In genomic region chr9:58169426-58169825, GRCm38 (mm10) we compare ENCODE assay signal across 23 mouse cellular contexts. TPM values are rescaled to one million over a fixed set of nuclear protein-coding genes. Genes with fewer than 3 reads are reported as not detected.
DNase-seq lines count a peak whose midpoint lies in the region; ATAC-seq and TF ChIP-seq lines count a peak whose summit lies in the region.
"Had no signal": no experiment of that assay in that cellular context is flagged by ENCODE, and none has a peak within 500 bp of the region (broad histone marks: within the 10 kb centered on the region; RNA-seq: fewer than 3 reads in every experiment).

No protein-coding gene starts in this region.

- 0 out of 2 replicates have a peak, but pooled peaks cover 2% of the 10 kb centered on the region for H3K4me1 ChIP-seq in forebrain, embryonic 14.5 days (ENCODE audit: control insufficient read depth, insufficient read depth, low read length)
- peaks cover 9% of the 10 kb centered on the region for H3K4me1 ChIP-seq in forebrain, embryonic 12.5 days
- H3K4me1 ChIP-seq in forebrain, postnatal 0 days (ENCODE audit: insufficient read depth), result no peaks in the 10 kb centered on the region

- H3K4me2 ChIP-seq in forebrain, embryonic 14.5 days (ENCODE audit: low read length), result no peak overlapping the region
- H3K4me2 ChIP-seq in forebrain, embryonic 12.5 days, result no peak overlapping the region
- H3K4me2 ChIP-seq in forebrain, postnatal 0 days (ENCODE audit: low read depth), result no peak overlapping the region
- H3K4me2 ChIP-seq: hindbrain, embryonic 12.5 days had no signal

- H3K9ac ChIP-seq in forebrain, embryonic 14.5 days (ENCODE audit: low read length), result no peak overlapping the region
- H3K9ac ChIP-seq in forebrain, embryonic 12.5 days, result no peak overlapping the region
- no peak overlapping the region for H3K9ac ChIP-seq in forebrain, postnatal 0 days
- H3K9ac ChIP-seq: hindbrain, embryonic 12.5 days had no signal

- no peaks in the 10 kb centered on the region for H3K9me3 ChIP-seq in forebrain, embryonic 14.5 days (replicated peaks; ENCODE audit: control insufficient read depth, low read length)
- no peaks in the 10 kb centered on the region for H3K9me3 ChIP-seq in forebrain, embryonic 12.5 days
- H3K9me3 ChIP-seq in forebrain, postnatal 0 days (ENCODE audit: low read length), result 0 out of 2 replicates have a peak, but pooled peaks cover 7% of the 10 kb centered on the region
- H3K9me3 ChIP-seq: hindbrain, embryonic 12.5 days had no signal

- no peaks in the 10 kb centered on the region for H3K36me3 ChIP-seq in forebrain, embryonic 14.5 days (ENCODE audit: control insufficient read depth, insufficient read depth, low read length)
- no peaks in the 10 kb centered on the region for H3K36me3 ChIP-seq in forebrain, embryonic 12.5 days (replicated peaks)
- H3K36me3 ChIP-seq in forebrain, postnatal 0 days (ENCODE audit: insufficient read depth), result no peaks in the 10 kb centered on the region
- H3K36me3 ChIP-seq: hindbrain, embryonic 12.5 days had no signal

- no peak for TF ChIP-seq POLR2A in brain, embryonic 14.5 days (IDR thresholded peaks at IDR 0.05; ENCODE audit: borderline replicate concordance, extremely low read depth, insufficient read depth, insufficient read length, poor library complexity, severe bottlenecking)

- DNase-seq in forebrain, embryonic 14.5 days (ENCODE audit: low spot score), result peak; percentile 57
- DNase-seq in brain, adult 2 months (ENCODE audit: low read depth, low spot score), result peak; percentile 61
- peak; percentile 69 for DNase-seq in brain, embryonic 14.5 days (ENCODE audit: low read depth)
- DNase-seq in forebrain, postnatal 0 days, result peak; percentile 59
- no peak for DNase-seq in frontal cortex, postnatal 10 days (ENCODE audit: low spot score in 2 of 2)
- no peak for DNase-seq in thymus, postnatal 25 days
- no peak for DNase-seq in lung, postnatal 10 days
- DNase-seq: adrenal gland, adult 2 months; adrenal gland, postnatal 25 days; cerebellum, adult 11-12 months; cerebellum, adult 9-10 months; cerebellum, postnatal 36 days; gastrocnemius, adult 2 months; gastrocnemius, postnatal 25 days; heart, adult 11 months; heart, postnatal 10 days; heart, postnatal 4 days had no signal

- no peaks in the 10 kb centered on the region for H3K27me3 ChIP-seq in forebrain, embryonic 14.5 days (replicated peaks; ENCODE audit: control insufficient read depth, insufficient read depth, low read length)
- no peaks in the 10 kb centered on the region for H3K27me3 ChIP-seq in forebrain, embryonic 12.5 days
- no peaks in the 10 kb centered on the region for H3K27me3 ChIP-seq in forebrain, postnatal 0 days (ENCODE audit: insufficient read depth, low read length)
- H3K27me3 ChIP-seq: hindbrain, embryonic 12.5 days had no signal

- no peak for TF ChIP-seq CTCF in brain, embryonic 14.5 days (IDR thresholded peaks at IDR 0.05; ENCODE audit: borderline replicate concordance, extremely low read depth, insufficient read depth, insufficient read length)
- no peak for TF ChIP-seq CTCF in forebrain, postnatal 0 days (IDR thresholded peaks at IDR 0.05; ENCODE audit: low read depth)

- no peak overlapping the region for H3K27ac ChIP-seq in forebrain, embryonic 14.5 days (ENCODE audit: low read depth, low read length)
- H3K27ac ChIP-seq in forebrain, embryonic 12.5 days, result no peak overlapping the region
- H3K27ac ChIP-seq in forebrain, postnatal 0 days (ENCODE audit: low read depth, low read length), result no peak overlapping the region; the same call in 1 of the 2 replicates
- H3K27ac ChIP-seq: gastrocnemius, adult 2 months; hindbrain, embryonic 12.5 days had no signal

- no peak overlapping the region for H3K4me3 ChIP-seq in forebrain, embryonic 14.5 days (ENCODE audit: low read depth, low read length)
- H3K4me3 ChIP-seq in forebrain, embryonic 12.5 days (replicated peaks), result no peak overlapping the region
- no peak overlapping the region for H3K4me3 ChIP-seq in forebrain, postnatal 0 days (ENCODE audit: low read depth, low read length)
- H3K4me3 ChIP-seq: gastrocnemius, adult 2 months; hindbrain, embryonic 12.5 days had no signal

- ATAC-seq in forebrain, embryonic 14.5 days, result no peak
- ATAC-seq in forebrain, embryonic 12.5 days (ENCODE audit: low FRiP score), result no peak
- ATAC-seq in forebrain, postnatal 0 days, result peak; percentile 71
- ATAC-seq: hindbrain, embryonic 16.5 days; inflammation-experienced regulatory T-cells, adult 6 months; intestine, postnatal 0 days had no signal

- 73% methylated on average over 6 of the region's 6 CpGs for WGBS in forebrain, embryonic 14.5 days
- WGBS in forebrain, embryonic 12.5 days, result 88% methylated on average over 6 of the region's 6 CpGs
- 47% methylated on average over 6 of the region's 6 CpGs for WGBS in forebrain, postnatal 0 days

RNA-seq across cellular contexts. Expression of gene Islr, which starts 34.7 kb away (rescaled TPM):
- 13.5 and 20.1 TPM in 2 replicates for polyA plus RNA-seq in forebrain, embryonic 14.5 days (2014; fragmentation: Nextera tagmentation; extraction: Ambion mirVana)
- polyA plus RNA-seq in forebrain, embryonic 12.5 days (2016; fragmentation: Nextera tagmentation; extraction: Ambion mirVana), result 16.4 and 17.9 TPM in 2 replicates
- 57.7 and 67.1 TPM in 2 replicates for polyA plus RNA-seq in brain, embryonic 14.5 days (2012; rRNA removed)
- 31.0 and 45.8 TPM in 2 replicates for total RNA-seq in forebrain, postnatal 0 days (2014; rRNA removed)
- 27.4 and 32.2 TPM in 2 replicates for polyA plus RNA-seq in forebrain, postnatal 0 days (2015; fragmentation: Nextera tagmentation; extraction: Ambion mirVana)

RNA-seq across cellular contexts. Expression of gene Islr2, which starts 34.7 kb away (rescaled TPM):
- polyA plus RNA-seq in forebrain, embryonic 14.5 days (2014; fragmentation: Nextera tagmentation; extraction: Ambion mirVana), result 118 and 123 TPM in 2 replicates
- 52.3 and 60.8 TPM in 2 replicates for polyA plus RNA-seq in forebrain, embryonic 12.5 days (2016; fragmentation: Nextera tagmentation; extraction: Ambion mirVana)
- 364 and 418 TPM in 2 replicates for polyA plus RNA-seq in brain, embryonic 14.5 days (2012; rRNA removed)
- 612 and 779 TPM in 2 replicates for total RNA-seq in forebrain, postnatal 0 days (2014; rRNA removed)
- polyA plus RNA-seq in forebrain, postnatal 0 days (2015; fragmentation: Nextera tagmentation; extraction: Ambion mirVana), result 54.0 and 58.3 TPM in 2 replicates
- polyA plus RNA-seq: heart, embryonic 14.5 days; inflammation-experienced regulatory T-cells, adult 6 months had no signal

RNA-seq across cellular contexts. Expression of gene Ccdc33, which starts 50.8 kb away (rescaled TPM):
- polyA plus RNA-seq in forebrain, embryonic 14.5 days (2014; fragmentation: Nextera tagmentation; extraction: Ambion mirVana), result 0.48 and 1.1 TPM in 2 replicates
- polyA plus RNA-seq in forebrain, embryonic 12.5 days (2016; fragmentation: Nextera tagmentation; extraction: Ambion mirVana), result 1.5 and 2.4 TPM in 2 replicates
- polyA plus RNA-seq in brain, embryonic 14.5 days (2012; rRNA removed), result 0.89 and 1.2 TPM in 2 replicates
- 0.38 and 3.0 TPM in 2 replicates for total RNA-seq in forebrain, postnatal 0 days (2014; rRNA removed)
- polyA plus RNA-seq in forebrain, postnatal 0 days (2015; fragmentation: Nextera tagmentation; extraction: Ambion mirVana), result 1.1 and 1.5 TPM in 2 replicates
- total RNA-seq: gastrocnemius, adult 2 months; gastrocnemius, postnatal 25 days; heart, postnatal 10 days; heart, postnatal 4 days had no signal
- polyA plus RNA-seq: heart, embryonic 14.5 days; inflammation-experienced regulatory T-cells, adult 6 months had no signal

Comparison
In these comparisons a context has a peak if more than half of its experiments do, and no peak if none do; other contexts are left out.
1. DNase-seq: peak in forebrain, embryonic 14.5 days (single experiment), brain, adult 2 months (single experiment), brain, embryonic 14.5 days (single experiment) and forebrain, postnatal 0 days (single experiment); none in frontal cortex, postnatal 10 days (0 of 2), thymus, postnatal 25 days (single experiment) and lung, postnatal 10 days (single experiment).